Mouse (Mus musculus) neural tube, embryonic 14.5 days (tissue): ENCODE results near the gene Tbx4. TPM values are rescaled to one million over a fixed set of nuclear protein-coding genes. Genes with fewer than 3 reads are reported as not detected.

Experiments used
- ATAC-seq: fragments of 200-750 bp; cut with Nextera tagmentation; 2 replicates; pipeline ENCODE4 v1.8.0; 2017; ENCODE audit warnings: low read depth, mild to moderate bottlenecking, moderate TSS enrichment, moderate library complexity
- H3K27ac ChIP-seq: fragments of 300-500 bp; sonication (generic); 2 replicates; pipeline ENCODE4 v1.5.1; 2014; ENCODE audit warnings: low read depth, mild to moderate bottlenecking, control low read depth, low read length, moderate library complexity, mixed read lengths
- H3K27me3 ChIP-seq: fragments of 300-500 bp; sonication (generic); 2 replicates; pipeline ENCODE4 v1.6.1; 2014; ENCODE audit warnings: low read length; ENCODE audit not compliant: control insufficient read depth, insufficient read depth
- H3K36me3 ChIP-seq: fragments of 300-500 bp; sonication (generic); 2 replicates; pipeline ENCODE4 v1.6.1; 2014; ENCODE audit warnings: low read length, mixed read lengths; ENCODE audit not compliant: control insufficient read depth, insufficient read depth
- H3K4me1 ChIP-seq: fragments of 300-500 bp; sonication (generic); 2 replicates; pipeline ENCODE4 v1.6.1; 2014; ENCODE audit warnings: low read length; ENCODE audit not compliant: control insufficient read depth, insufficient read depth
- H3K4me2 ChIP-seq: fragments of 300-500 bp; sonication (generic); 2 replicates; pipeline ENCODE4 v1.6.1; 2014; ENCODE audit warnings: mild to moderate bottlenecking, low read depth, low read length, control low read depth
- H3K4me3 ChIP-seq: fragments of 300-500 bp; sonication (generic); 2 replicates; pipeline ENCODE4 v1.5.1; 2014; ENCODE audit warnings: low read depth, low read length, control low read depth, mixed read lengths
- H3K9ac ChIP-seq: fragments of 300-500 bp; sonication (generic); replicated peaks from 2 replicates; pipeline ENCODE4 v1.6.1; 2014; ENCODE audit warnings: low read depth, mild to moderate bottlenecking, control low read depth, low read length, mixed read lengths
- H3K9me3 ChIP-seq: fragments of 300-500 bp; sonication (generic); 2 replicates; pipeline ENCODE4 v1.6.1; 2016; ENCODE audit warnings: low read length; ENCODE audit not compliant: control insufficient read depth
- WGBS: fragments of 180-500 bp; shearing (Covaris S2); extraction: QIAGEN DNeasy Blood & Tissue Kit; methylation state at CpG from one replicate; pipeline ENCODE4 v1.1.7; 2014; 5-methylcytosine and 5-hydroxymethylcytosine counted together
- polyA plus RNA-seq: library from polyadenylated mRNA; unstranded; fragments of >200 nt; fragmentation: Nextera tagmentation; extraction: Ambion mirVana; gene quantifications from 2 replicates; pipeline ENCODE4 v1.2.1, GENCODE M21; 2014

The Tbx4 gene
- polyA plus RNA-seq, 1 experiment from 2014 or later: 0.20 TPM

DNA sequence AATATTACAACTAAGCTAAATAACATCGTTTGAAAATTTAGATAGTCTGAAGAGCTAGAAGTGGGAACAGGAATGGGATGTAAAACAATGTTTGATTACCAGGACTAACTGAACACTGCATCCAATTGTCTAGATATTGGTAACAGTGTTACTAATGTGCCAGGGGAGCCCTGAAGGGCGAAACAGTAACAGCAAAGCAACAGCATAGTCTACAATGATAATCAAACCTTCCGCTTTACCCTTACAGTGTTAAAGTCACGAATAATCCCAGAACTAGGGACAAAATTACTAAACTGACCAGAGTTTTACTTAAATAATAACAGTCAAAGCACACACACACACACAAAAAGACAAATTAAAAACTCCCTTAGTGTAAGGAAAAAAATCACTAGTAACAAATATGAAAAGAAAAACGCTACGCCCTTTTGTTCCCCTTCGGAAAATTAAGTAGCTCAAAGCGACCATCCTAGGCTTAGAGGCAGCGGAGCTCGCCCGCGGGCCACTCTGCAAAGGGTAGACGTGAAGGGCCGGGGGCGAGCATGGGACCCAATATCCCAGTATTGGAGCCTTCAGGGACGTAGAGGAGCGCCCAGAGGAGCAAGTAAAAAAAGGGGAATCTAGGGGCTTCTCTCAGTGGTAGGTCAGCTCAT, 1.7 kb downstream of the Tbx4 start:
- Histone ChIP-seq H3K36me3 (no peaks in the 10 kb centered on the region), H3K4me1 (no peaks in the 10 kb centered on the region), H3K27me3 (peaks cover 70% of the 10 kb centered on the region), H3K9me3 (no peaks in the 10 kb centered on the region), H3K4me3 (no peak overlapping the region), H3K9ac (no peak overlapping the region), H3K27ac (no peak overlapping the region), H3K4me2 (no peak overlapping the region)
- WGBS: 2% methylated on average over 17 of the region's 17 CpGs
- no peak for ATAC-seq

DNA sequence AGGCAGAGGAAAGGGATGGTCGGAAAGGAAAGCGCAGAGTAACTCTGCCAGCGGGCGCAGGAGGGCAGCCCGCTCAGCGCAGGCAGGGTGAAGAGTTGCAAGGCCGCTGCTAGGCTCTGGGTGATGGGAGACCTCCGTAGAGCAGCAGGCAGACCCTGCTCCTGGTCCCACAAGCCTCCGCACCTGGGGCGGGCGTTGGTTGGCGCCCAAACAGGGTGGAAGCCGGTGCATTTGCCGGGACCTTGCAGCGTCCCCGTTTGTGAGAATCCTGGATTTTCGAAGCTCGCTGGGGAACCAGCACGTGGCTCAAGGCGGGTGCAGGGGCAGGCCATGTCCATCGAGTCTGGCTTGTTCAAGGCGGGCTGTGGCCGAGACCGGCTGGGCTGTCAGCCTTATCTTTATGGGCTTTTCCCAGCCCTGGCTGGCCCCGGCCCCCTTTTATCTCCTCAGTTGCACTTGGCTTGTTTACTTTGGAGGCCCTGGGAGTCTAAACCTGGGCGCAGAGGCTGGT, 2.3 kb downstream of the Tbx4 start:
- Histone ChIP-seq H3K9me3 (no peaks in the 10 kb centered on the region), H3K4me1 (no peaks in the 10 kb centered on the region), H3K4me3 (no peak overlapping the region), H3K4me2 (no peak overlapping the region), H3K9ac (no peak overlapping the region), H3K27ac (no peak overlapping the region), H3K36me3 (no peaks in the 10 kb centered on the region), H3K27me3 (peaks cover 72% of the 10 kb centered on the region)
- WGBS: 3% methylated on average over 26 of the region's 26 CpGs
- ATAC-seq: no peak

DNA sequence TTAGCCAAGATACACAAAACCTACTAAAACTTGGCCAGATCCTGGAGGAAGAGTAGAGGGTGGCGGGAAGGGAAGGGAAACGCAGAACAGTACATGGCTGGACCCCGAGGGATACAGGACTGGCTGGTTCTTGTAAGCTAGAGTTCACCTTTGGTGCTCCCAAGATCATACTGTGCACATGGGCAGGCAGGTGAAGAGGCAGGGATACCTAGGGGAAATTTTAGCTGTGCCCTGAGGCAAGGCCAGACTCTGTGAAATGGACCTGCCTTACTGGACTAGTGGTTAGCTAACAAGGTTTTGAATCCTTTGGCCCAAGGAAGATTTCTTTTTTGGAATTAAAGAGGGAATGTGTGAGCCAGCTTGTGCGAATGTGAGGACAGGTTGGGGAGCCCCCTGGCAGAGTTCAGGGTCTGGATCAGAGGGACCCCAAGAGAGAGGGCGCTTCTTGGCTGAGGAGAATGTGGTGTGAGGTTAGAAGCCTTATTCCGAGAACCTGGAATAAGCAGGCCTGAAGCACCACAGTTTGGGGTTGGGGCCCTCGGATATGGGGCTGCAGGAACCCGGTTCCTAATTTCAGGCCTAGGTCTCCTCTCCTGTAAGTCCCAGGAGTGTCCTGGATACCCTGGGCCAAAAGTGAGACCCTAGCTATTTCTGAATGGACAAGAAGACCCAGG, 3.0 kb downstream of the Tbx4 start:
- H3K9ac ChIP-seq: no peak overlapping the region
- 14% methylated on average over 8 of the region's 8 CpGs for whole genome bisulfite sequencing

DNA sequence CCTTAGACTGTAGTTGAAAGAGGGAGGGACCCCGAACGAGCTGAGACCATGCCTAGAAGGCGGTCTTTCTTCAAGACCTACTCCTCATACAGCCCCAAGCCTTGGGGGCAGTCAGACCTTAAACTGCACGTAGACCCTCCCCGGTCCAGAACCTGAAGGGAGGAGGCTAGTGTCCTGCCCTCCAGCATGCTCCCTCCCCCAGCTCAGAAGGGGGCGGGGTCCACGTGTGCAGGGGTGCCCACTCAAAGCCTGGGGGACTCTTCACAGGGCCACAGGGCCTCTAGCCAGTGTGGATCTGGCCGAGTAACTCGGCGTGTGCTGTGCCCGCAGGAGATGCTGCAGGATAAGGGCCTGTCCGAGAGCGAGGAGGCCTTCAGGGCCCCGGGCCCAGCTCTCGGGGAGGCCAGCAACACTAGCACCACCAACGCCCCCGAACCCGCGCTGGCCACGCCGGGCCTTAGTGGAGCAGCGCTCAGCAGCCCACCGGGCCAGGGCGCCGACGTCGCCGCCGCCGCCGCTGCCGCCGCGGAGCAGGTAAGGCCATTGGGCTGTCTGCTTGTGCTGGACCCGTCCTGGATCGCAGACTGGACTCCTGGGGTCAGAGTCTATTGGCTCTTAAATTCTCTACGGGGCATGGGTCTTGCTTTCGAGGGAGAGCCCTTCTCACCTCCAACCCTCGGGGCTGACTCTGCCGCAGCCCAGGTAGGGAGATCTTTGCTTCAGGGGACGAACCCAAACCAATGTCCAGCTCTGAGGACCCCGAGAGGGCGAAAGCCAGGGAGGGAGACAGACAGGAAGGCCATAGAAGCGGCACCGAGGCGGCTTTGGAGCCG, 3.7 kb downstream of the Tbx4 start:
- peaks cover 71% of the 10 kb centered on the region for H3K27me3 ChIP-seq
- no peak overlapping the region for H3K4me3 ChIP-seq
- peaks cover 2% of the 10 kb centered on the region; the same call in 1 of the 2 replicates for H3K4me1 ChIP-seq
- no peak overlapping the region for H3K27ac ChIP-seq
- H3K9ac ChIP-seq: no peak overlapping the region
- no peaks in the 10 kb centered on the region for H3K9me3 ChIP-seq
- 1% methylated on average over 47 of the region's 47 CpGs for WGBS
- ATAC-seq: no peak
- no peaks in the 10 kb centered on the region for H3K36me3 ChIP-seq
- no peak overlapping the region for H3K4me2 ChIP-seq

More for the DNA sequence above, 3.0 kb downstream of the Tbx4 start:
- Histone ChIP-seq H3K4me2 (no peak overlapping the region), H3K9me3 (no peaks in the 10 kb centered on the region), H3K36me3 (no peaks in the 10 kb centered on the region), H3K27ac (no peak overlapping the region), H3K4me1 (no peaks in the 10 kb centered on the region), H3K4me3 (no peak overlapping the region), H3K27me3 (peaks cover 74% of the 10 kb centered on the region)
- no peak for ATAC-seq

DNA sequence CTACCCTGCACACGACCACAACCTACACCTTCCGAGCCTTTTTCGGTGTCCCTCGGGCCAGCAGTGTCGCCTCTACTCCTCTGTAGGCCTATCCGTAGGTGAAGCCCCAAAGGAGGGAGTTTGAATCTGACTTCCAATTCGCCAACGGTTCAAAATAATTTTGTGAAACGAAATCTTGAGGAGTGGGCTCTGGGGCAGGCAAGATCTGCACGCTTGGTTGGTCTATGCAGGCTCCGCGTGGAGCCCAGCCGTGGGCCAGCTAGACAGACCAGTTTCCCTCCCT, 4.3 kb downstream of the Tbx4 start:
- H3K27ac ChIP-seq: no peak overlapping the region
- peaks cover 6% of the 10 kb centered on the region; the same call in 1 of the 2 replicates for H3K4me1 ChIP-seq
- no peak overlapping the region for H3K9ac ChIP-seq
- no peak for ATAC-seq
- H3K36me3 ChIP-seq: no peaks in the 10 kb centered on the region
- 2% methylated on average over 13 of the region's 13 CpGs for WGBS
- H3K9me3 ChIP-seq: no peaks in the 10 kb centered on the region
- no peak overlapping the region for H3K4me3 ChIP-seq
- no peak overlapping the region for H3K4me2 ChIP-seq
- peaks cover 71% of the 10 kb centered on the region for H3K27me3 ChIP-seq

DNA sequence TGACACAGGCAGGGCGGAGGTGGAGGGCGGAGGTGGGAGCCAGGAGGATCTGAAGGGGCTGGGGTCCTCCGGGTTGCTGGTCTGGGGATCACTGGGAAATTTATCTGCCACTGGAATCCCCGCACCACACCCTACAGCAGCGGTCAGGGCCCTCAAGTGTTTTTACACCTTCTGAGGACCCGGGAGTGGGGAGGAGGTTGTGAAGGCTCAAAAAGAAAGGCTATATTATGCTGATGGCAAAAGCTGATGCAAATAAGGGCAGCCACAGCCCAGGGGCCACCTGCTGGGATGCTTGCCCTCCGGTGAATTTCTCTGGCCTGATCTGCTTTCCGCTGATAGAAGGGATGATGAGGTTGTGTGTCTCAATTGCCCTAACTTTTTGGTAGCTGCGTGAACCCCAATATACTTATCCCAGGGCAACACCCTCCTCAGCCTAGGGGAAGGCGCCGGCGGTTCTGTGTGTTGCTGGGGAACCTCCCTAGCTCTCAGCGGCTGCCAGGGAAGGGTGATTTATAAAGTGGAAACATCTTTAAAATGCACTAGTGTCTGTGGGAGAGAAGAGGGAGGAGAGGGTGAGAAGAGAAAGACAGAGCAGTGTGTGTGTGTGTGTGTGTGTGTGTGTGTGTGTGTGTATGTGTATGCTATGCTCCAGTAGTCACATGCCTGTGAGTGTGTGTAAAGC, 4.9 kb downstream of the Tbx4 start:
- Histone ChIP-seq H3K27me3 (peaks cover 71% of the 10 kb centered on the region), H3K27ac (no peak overlapping the region), H3K4me3 (no peak overlapping the region), H3K9me3 (no peaks in the 10 kb centered on the region), H3K9ac (no peak overlapping the region), H3K36me3 (no peaks in the 10 kb centered on the region), H3K4me1 (peaks cover 6% of the 10 kb centered on the region; the same call in 1 of the 2 replicates), H3K4me2 (no peak overlapping the region)
- ATAC-seq: no peak
- WGBS: 1% methylated on average over 12 of the region's 13 CpGs

DNA sequence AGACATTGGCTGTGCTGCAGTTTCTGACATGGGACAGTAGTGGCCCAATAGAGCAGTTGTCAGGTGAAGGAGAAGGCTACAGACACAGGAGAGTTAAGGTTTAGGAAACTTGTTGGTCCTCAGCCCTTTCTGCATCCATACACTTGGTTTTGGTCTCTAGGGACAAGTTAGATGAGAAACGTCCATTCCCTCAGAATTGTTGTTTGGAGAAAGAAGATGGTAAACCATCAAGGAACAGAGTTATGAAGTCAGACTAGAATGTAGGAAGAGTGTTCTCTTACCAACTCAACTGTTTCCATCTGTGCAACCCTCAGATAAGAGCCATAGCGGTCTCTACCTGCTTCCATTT, 5.4 kb downstream of the Tbx4 start:
- Histone ChIP-seq H3K9ac (no peak overlapping the region), H3K4me1 (peaks cover 6% of the 10 kb centered on the region; the same call in 1 of the 2 replicates), H3K27ac (no peak overlapping the region), H3K36me3 (no peaks in the 10 kb centered on the region), H3K4me2 (no peak overlapping the region), H3K9me3 (no peaks in the 10 kb centered on the region), H3K27me3 (peaks cover 73% of the 10 kb centered on the region), H3K4me3 (no peak overlapping the region)
- ATAC-seq: no peak
- WGBS: 2% methylated on average over 2 of the region's 2 CpGs

DNA sequence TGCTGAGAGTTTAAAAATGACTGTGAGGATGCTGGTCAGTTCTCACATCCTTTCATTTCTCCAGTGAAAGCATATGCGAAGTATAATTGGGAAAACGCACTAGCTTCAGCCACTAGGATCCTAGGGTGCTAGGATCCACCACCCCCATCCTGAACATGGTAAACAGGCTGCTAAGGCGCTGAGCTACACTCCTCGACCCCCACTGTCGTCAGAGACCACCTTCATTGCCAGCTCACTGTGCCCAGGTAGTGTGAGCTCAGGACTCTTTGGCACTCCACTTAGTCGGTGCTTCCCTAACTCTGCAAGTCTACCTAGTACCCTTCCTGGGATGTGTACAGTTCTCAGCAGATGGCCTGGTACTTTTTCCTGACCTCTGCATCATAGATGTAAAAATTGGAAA, 6.5 kb downstream of the Tbx4 start:
- ATAC-seq: no peak
- H3K36me3 ChIP-seq: no peaks in the 10 kb centered on the region
- H3K27me3 ChIP-seq: peaks cover 82% of the 10 kb centered on the region
- no peak overlapping the region for H3K27ac ChIP-seq
- H3K4me2 ChIP-seq: no peak overlapping the region
- peaks cover 6% of the 10 kb centered on the region; the same call in 1 of the 2 replicates for H3K4me1 ChIP-seq
- H3K9me3 ChIP-seq: no peaks in the 10 kb centered on the region
- WGBS: 1% methylated on average over 6 of the region's 6 CpGs
- H3K9ac ChIP-seq: no peak overlapping the region
- H3K4me3 ChIP-seq: no peak overlapping the region
